Mouse (Mus musculus): ENCODE data around the gene Dscam.

Gene Dscam

GRCm38 (mm10) chr16:97016244-97016850, 154.2 kb downstream of the Dscam start:
- DNase-seq: no peak

- no peak for DNase-seq
Observed at GRCm38 (mm10) chr16:97014343-97014742, 156.2 kb downstream of the Dscam start.

- DNase-seq: no peak
Observed at GRCm38 (mm10) chr16:97009116-97010055, 161.2 kb downstream of the Dscam start.

GRCm38 (mm10) chr16:97007892-97008527, 162.5 kb downstream of the Dscam start:
- no peak for DNase-seq

- no peak for DNase-seq
Observed at GRCm38 (mm10) chr16:97006854-97007182, 163.7 kb downstream of the Dscam start.

GRCm38 (mm10) chr16:97006041-97006853, 164.3 kb downstream of the Dscam start:
- DNase-seq: no peak

- no peak for DNase-seq
Observed at GRCm38 (mm10) chr16:97003965-97004364, 166.6 kb downstream of the Dscam start.

GRCm38 (mm10) chr16:97002837-97003236, 167.7 kb downstream of the Dscam start:
- no peak for DNase-seq

- DNase-seq: no peak
Observed at GRCm38 (mm10) chr16:97002189-97002588, 168.4 kb downstream of the Dscam start.

GRCm38 (mm10) chr16:96996854-96997253, 173.7 kb downstream of the Dscam start:
- no peak for DNase-seq

- DNase-seq: no peak
Observed at GRCm38 (mm10) chr16:96995858-96996257, 174.7 kb downstream of the Dscam start.

- no peak for DNase-seq
Observed at GRCm38 (mm10) chr16:96987396-96987795, 183.2 kb downstream of the Dscam start.

GRCm38 (mm10) chr16:96973300-96973699, 197.3 kb downstream of the Dscam start:
- DNase-seq: no peak

GRCm38 (mm10) chr16:96971768-96972167, 198.8 kb downstream of the Dscam start:
- DNase-seq: no peak

GRCm38 (mm10) chr16:96970412-96970811, 200.1 kb downstream of the Dscam start:
- no peak for DNase-seq

GRCm38 (mm10) chr16:96969643-96970042, 200.9 kb downstream of the Dscam start:
- DNase-seq: no peak

- DNase-seq: no peak
Observed at GRCm38 (mm10) chr16:96968885-96969480, 201.6 kb downstream of the Dscam start.

GRCm38 (mm10) chr16:96959695-96960094, 210.9 kb downstream of the Dscam start:
- no peak for DNase-seq

GRCm38 (mm10) chr16:96945468-96946302, 224.9 kb downstream of the Dscam start:
- no peak for DNase-seq

- no peak for DNase-seq
Observed at GRCm38 (mm10) chr16:96943648-96944047, 226.9 kb downstream of the Dscam start.

GRCm38 (mm10) chr16:96934795-96935194, 235.8 kb downstream of the Dscam start:
- DNase-seq: no peak
